Mouse (Mus musculus) adrenal gland, postnatal 0 days (tissue): Measurements from ENCODE around the gene Sco2. TPM values are rescaled to one million over a fixed set of nuclear protein-coding genes. Genes with fewer than 3 reads are reported as not detected.

ENCODE experiments used
- polyA plus RNA-seq: library from polyadenylated mRNA; unstranded; fragments of >200 nt; fragmentation: Nextera tagmentation; extraction: Ambion mirVana; gene quantifications from 2 replicates; pipeline ENCODE4 v1.2.1, GENCODE M21; 2015

Sco2 gene
- 5.9 and 6.7 TPM in 2 replicates for polyA plus RNA-seq

DNA sequence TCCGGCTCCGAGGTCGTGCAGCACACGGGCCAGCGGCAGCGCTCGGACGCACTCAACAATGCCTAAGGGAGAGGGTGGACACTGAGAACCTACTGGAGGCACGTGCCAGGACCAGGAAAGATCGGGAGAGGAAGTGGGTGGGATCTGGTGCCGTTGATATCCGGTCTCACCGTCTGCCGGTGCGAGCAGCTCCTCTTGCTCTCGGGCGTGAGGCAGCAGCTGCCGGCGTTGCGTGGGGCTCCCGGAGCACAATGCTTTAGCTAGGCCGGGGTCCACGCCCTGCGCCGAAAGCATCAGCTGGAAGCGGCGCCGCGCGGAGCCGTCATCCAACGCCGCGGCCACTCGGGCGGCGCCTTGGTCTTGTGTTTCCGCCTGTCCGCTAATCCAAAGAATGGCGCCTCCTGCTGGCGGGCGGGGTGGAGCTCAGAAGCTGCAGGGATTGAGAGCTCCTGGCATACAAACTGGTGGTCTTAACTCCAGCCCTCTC lies at the start of gene Sco2:
Gene Sco2 (minus strand): TSS at position 85 of the 487 bp plus-strand sequence.

GRCm38 (mm10) chr15:89410118-89410517 lies 36.5 kb upstream of the Sco2 start, which contains the start of gene Syce3:
Syce3 (minus strand) TSS chr15:89410503.

DNA sequence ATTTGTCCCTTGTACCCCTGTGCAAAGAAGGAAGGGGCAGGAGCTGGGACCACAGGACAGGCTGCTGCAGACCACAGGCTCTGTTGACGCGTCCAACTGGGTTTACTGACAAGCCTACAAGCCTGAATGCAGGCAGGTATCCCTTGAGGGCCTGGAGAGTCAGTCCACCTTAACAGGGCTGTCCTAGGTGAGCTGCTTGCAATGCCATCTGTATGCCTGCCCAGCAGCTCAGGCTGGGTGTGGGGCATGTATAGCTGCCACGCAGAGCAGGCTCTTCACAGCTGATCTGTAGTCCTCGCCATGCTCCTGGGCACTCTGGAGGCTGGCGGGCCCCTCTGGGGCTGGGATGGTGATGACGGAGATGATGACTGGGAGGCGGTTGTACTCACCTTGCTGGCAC lies 11.0 kb upstream of the Sco2 start, which contains the start of gene Klhdc7b:
Gene Klhdc7b (plus strand): TSS at position 301 of the 400 bp plus-strand sequence.

DNA sequence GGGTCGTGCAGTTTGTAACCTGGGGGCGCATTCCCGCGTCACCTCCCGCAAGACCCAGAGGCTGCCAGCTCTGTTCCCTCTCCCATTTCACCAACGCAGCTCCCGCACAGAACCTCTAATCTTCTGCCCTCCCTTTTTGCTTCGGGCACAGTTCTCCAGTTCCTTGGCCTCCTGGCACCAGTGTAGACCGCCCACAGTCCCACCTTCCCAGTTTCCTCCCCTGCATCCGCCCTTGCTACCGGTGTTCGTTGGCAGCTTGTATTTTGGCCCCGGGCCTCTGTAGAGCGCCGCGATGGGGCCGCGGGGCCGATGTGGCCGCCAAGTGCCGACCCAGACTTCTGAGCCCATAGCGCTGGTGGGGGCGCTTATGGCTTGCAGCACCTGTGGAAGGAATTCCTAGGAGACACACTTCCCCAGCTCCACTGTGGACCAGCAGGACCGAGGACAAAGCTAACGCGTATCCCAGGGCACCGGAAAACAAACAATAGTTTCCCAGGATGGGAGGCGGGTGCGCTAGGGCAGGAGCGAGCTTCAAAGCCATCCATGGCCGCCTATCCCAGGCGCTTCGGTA lies 5.3 kb upstream of the Sco2 start, which contains the start of gene Odf3b:
Gene Odf3b (minus strand): TSS at position 452 of the 571 bp plus-strand sequence.

GRCm38 (mm10) chr15:89376957-89377356 lies 3.3 kb upstream of the Sco2 start, which contains the start of gene Tymp:
Tymp (minus strand) TSS chr15:89377039.

GRCm38 (mm10) chr15:89355241-89356187 lies 18.1 kb downstream of the Sco2 start, which contains the start of the genes Lmf2 and Ncaph2:
Lmf2 (minus strand) TSS chr15:89355659.
Ncaph2 (plus strand) TSS chr15:89355719.

GRCm38 (mm10) chr15:89334271-89334670 lies 39.4 kb downstream of the Sco2 start, which contains the start of gene Miox:
Miox (plus strand) TSS chr15:89334398.

DNA sequence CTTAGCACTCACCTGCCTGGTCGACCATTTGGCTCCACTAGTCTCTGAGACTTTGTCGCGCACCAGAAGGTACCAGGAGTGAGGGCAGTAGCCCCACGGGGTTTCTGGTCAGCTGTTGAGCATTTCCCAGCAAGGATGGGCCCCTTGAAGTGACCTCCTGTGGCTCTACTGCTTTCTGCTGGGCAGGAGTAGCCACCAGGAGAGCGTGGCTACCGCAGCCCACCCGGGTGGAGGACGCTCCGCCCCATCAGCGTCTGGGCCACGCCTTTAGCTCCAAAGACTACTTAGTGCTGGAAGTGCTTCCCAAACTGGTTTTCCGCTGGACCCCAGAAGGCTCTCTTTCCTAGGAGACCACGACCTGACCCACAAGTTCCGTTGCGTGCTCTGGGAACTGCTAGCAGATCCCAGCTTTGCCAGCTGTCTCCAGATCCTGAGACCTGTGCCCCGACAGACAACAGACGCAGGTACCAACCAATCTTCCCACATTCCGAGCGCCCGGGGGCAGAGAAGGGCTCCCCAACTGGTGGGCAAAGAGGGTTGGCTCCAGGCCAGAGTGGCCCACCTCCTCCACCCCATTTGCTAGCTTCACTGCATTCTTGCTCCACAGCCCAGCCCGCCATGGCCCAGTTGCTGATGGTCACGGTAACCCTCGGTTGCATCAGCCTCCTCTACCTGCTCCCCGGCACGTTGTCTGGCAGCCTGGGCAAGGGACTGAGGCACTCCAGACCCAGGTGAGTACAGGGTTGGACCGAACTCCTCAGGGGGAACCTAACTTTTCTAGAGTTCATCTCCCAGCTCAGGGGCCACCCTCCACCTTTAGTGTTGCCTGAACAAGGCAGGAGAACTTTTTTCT lies 50.8 kb downstream of the Sco2 start, which contains the start of gene Adm2:
Gene Adm2 (plus strand): TSS at position 51 of the 853 bp plus-strand sequence.

Other genes starting within 250 kb of the Sco2 start
- 12.6 and 15.6 TPM in 2 replicates for gene Hdac10, start 245.1 kb downstream of the Sco2 start, polyA plus RNA-seq
- 6.6 and 7.4 TPM in 2 replicates for gene Mapk12, start 233.1 kb downstream of the Sco2 start, polyA plus RNA-seq
- 6.2 and 8.2 TPM in 2 replicates for gene Mapk11, start 224.2 kb downstream of the Sco2 start, polyA plus RNA-seq
- gene Plxnb2, start 193.1 kb downstream of the Sco2 start, polyA plus RNA-seq = 70.4 and 71.3 TPM in 2 replicates
- 6.5 and 8.6 TPM in 2 replicates for gene Dennd6b, start 177.3 kb downstream of the Sco2 start, polyA plus RNA-seq
- 22.2 and 28.0 TPM in 2 replicates for gene Ppp6r2, start 162.3 kb downstream of the Sco2 start, polyA plus RNA-seq
- gene Sbf1, start 58.5 kb downstream of the Sco2 start, polyA plus RNA-seq = 27.9 and 28.9 TPM in 2 replicates
- gene Adm2, start 51.1 kb downstream of the Sco2 start, polyA plus RNA-seq = not detected in 2 replicates
- 0.91 and 1.5 TPM in 2 replicates for gene Miox, start 39.4 kb downstream of the Sco2 start, polyA plus RNA-seq
- 29.0 and 38.5 TPM in 2 replicates for gene Lmf2, start 18.2 kb downstream of the Sco2 start, polyA plus RNA-seq
- gene Ncaph2, start 18.1 kb downstream of the Sco2 start, polyA plus RNA-seq = 106 and 112 TPM in 2 replicates
- 1.3 and 2.4 TPM in 2 replicates for gene Tymp, start 3.2 kb upstream of the Sco2 start, polyA plus RNA-seq
- 0.16 and 0.48 TPM in 2 replicates for gene Odf3b, start 5.4 kb upstream of the Sco2 start, polyA plus RNA-seq
- gene Klhdc7b, start 11.1 kb upstream of the Sco2 start, polyA plus RNA-seq = not detected in 2 replicates
- gene Syce3, start 36.7 kb upstream of the Sco2 start, polyA plus RNA-seq = 0.46 and 1.8 TPM in 2 replicates
- 1.1 and 1.4 TPM in 2 replicates for gene Cpt1b, start 52.0 kb upstream of the Sco2 start, polyA plus RNA-seq
- 1.2 and 2.9 TPM in 2 replicates for gene C730034F03Rik, start 55.7 kb upstream of the Sco2 start, polyA plus RNA-seq
- not detected in 2 replicates for gene Gm44502, start 55.9 kb upstream of the Sco2 start, polyA plus RNA-seq
- gene Chkb, start 56.1 kb upstream of the Sco2 start, polyA plus RNA-seq = 48.1 and 65.3 TPM in 2 replicates
- gene Mapk8ip2, start 80.1 kb upstream of the Sco2 start, polyA plus RNA-seq = 9.4 and 18.1 TPM in 2 replicates
- 21.2 and 25.4 TPM in 2 replicates for gene Arsa, start 103.6 kb upstream of the Sco2 start, polyA plus RNA-seq
- 1.6 and 2.0 TPM in 2 replicates for gene Shank3, start 125.8 kb upstream of the Sco2 start, polyA plus RNA-seq
- 0.43 TPM in 2 replicates for gene Acr, start 194.5 kb upstream of the Sco2 start, polyA plus RNA-seq
- 21.2 and 23.0 TPM in 2 replicates for gene Rabl2, start 218.1 kb upstream of the Sco2 start, polyA plus RNA-seq